Mouse (Mus musculus) Patski (cell line): ENCODE data around the gene Ncl. TPM values are rescaled to one million over a fixed set of nuclear protein-coding genes. Genes with fewer than 3 reads are reported as not detected.

Source experiments
- ATAC-seq: fragments of 100-300 bp; one replicate; pipeline ENCODE4 v1.8.0; 2021
- CTCF ChIA-PET: fragments of 350-600 bp; sonication (Branson Sonifier 250); formaldehyde crosslinking; loops from one replicate; lab custom pipeline; 2022; ENCODE audit warnings: inconsistent platforms; lab: Charles Lee
- POLR2A ChIA-PET: fragments of 350-600 bp; sonication (Branson Sonifier 250); formaldehyde crosslinking; loops from one replicate; lab custom pipeline; 2022; ENCODE audit warnings: antibody characterized with exemption, inconsistent platforms; lab: Charles Lee
- DNase-seq: peaks from one replicate; pipeline ENCODE4 v3.0.0-alpha.2; 2011; ENCODE audit warnings: low read depth, low spot score
- H3K27me3 ChIP-seq: fragments of 371-371 bp; one replicate; pipeline ENCODE4 v1.5.1; 2021
- CTCF ChIP-seq: fragments of 100-300 bp; IDR thresholded peaks from one replicate; pipeline ENCODE4 v1.5.1; 2021
- in situ Hi-C: fragments of 300-500 bp; cut with MboI; formaldehyde crosslinking; loops from 3 replicates; pipeline ENCODE4 v1.11.1; 2018; ENCODE audit warnings: low pct_unique_long_range_greater_than_20kb, mixed read lengths
- polyA plus RNA-seq: library from polyadenylated mRNA; unstranded; gene quantifications from one replicate; pipeline ENCODE4 v1.2.3, GENCODE M21; 2021

Gene Ncl
- polyA plus RNA-seq, 1 experiment from 2014 or later: 419 TPM

GRCm38 (mm10) chr1:86306686-86307085 is 52.5 kb downstream of the Ncl start:
- no peak for ATAC-seq
- ChIA-PET POLR2A (no interaction called here), CTCF (interaction anchor here (2.0 kb wide), 1 partner anchor 18 kb away, joined by 4 read pairs; no protein-coding TSS in a partner anchor)
- in situ Hi-C loops: no loop called here
- H3K27me3 ChIP-seq: peaks cover 18% of the 10 kb centered on the region
- no peak for DNase-seq
- TF ChIP-seq CTCF: no peak

DNA sequence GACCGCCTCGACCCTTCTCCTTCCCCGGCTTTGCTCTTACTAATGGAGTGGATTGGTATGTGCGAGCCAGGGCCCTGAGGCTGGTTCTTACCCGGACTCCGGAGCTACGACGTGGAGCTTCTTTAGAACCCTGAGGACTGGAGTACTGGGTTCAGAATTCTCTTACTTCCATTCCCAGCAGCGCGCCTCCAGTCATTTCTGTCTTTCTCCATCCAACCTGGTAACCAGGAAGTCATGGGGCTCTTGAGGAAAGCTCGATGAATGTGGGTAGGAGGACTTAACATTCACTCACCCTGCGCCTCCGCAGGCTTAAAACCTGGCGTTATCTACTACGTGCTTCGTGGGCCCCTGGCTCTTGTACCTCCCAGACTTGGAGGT is 55.3 kb downstream of the Ncl start:
- no peak for TF ChIP-seq CTCF
- DNase-seq (no peak), ATAC-seq (no peak)
- CTCF ChIA-PET: no interaction called here
- in situ Hi-C loops: no loop called here
- H3K27me3 ChIP-seq: peaks cover 18% of the 10 kb centered on the region
- POLR2A ChIA-PET: interaction anchor here (0.6 kb wide), 1 partner anchor 8 kb away, joined by 3 read pairs; no protein-coding TSS in a partner anchor

- CTCF ChIA-PET: no interaction called here
- DNase-seq: no peak
- peaks cover 18% of the 10 kb centered on the region for H3K27me3 ChIP-seq
- ATAC-seq: no peak
- POLR2A ChIA-PET: no interaction called here
- no peak for TF ChIP-seq CTCF
- in situ Hi-C loops: no loop called here
These were observed 55.9 kb downstream of the Ncl start for GRCm38 (mm10) chr1:86303063-86303872.

DNA sequence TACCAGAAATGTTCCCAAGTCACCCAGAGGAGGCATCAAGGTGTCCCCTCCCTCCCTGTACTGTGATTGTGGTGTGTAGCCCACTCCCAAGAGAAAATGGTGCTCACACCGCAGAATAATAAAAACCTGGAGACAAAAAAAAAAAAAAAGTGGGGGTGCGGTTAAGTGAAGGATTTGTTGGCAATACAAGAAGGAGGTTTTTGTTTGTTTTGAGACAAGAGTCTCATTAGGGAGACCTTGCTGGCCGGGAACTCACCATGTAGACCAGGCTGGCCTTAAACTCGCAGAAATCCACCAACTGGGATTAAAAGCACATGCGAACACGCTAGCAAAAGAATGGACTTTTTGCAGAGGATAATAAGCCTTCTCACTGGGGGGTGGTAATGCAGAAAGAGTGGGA is 56.7 kb downstream of the Ncl start, which contains the start of gene B3gnt7:
B3gnt7 (plus strand) TSS at position 301 of the 400 bp plus-strand sequence.
- no peak for TF ChIP-seq CTCF
- ChIA-PET CTCF (no interaction called here), POLR2A (no interaction called here)
- peaks cover 18% of the 10 kb centered on the region for H3K27me3 ChIP-seq
- DNase-seq (no peak), ATAC-seq (no peak)
- in situ Hi-C loops: no loop called here

GRCm38 (mm10) chr1:86301221-86302091 is 57.7 kb downstream of the Ncl start:
- in situ Hi-C loops: no loop called here
- POLR2A ChIA-PET: no interaction called here
- ATAC-seq (no peak), DNase-seq (no peak)
- peaks cover 18% of the 10 kb centered on the region for H3K27me3 ChIP-seq
- TF ChIP-seq CTCF: no peak
- CTCF ChIA-PET: no interaction called here

- POLR2A ChIA-PET: interaction anchor here (0.9 kb wide), 1 partner anchor 56 kb away, joined by 3 read pairs; no protein-coding TSS in a partner anchor
- DNase-seq: no peak
- peaks cover 18% of the 10 kb centered on the region for H3K27me3 ChIP-seq
- ATAC-seq: no peak
- TF ChIP-seq CTCF: no peak
- CTCF ChIA-PET: interaction anchor here (1.0 kb wide), 1 partner anchor 88 kb away, joined by 3 read pairs; no protein-coding TSS in a partner anchor
- in situ Hi-C loops: no loop called here
These were observed 58.5 kb downstream of the Ncl start for GRCm38 (mm10) chr1:86300731-86301130.

- ChIA-PET POLR2A (interaction anchor here (0.9 kb wide), 1 partner anchor 55 kb away, joined by 3 read pairs; no protein-coding TSS in a partner anchor), CTCF (interaction anchor here (1.0 kb wide), 1 partner anchor 88 kb away, joined by 3 read pairs; no protein-coding TSS in a partner anchor)
- ATAC-seq (no peak), DNase-seq (no peak)
- TF ChIP-seq CTCF: no peak
- in situ Hi-C loops: no loop called here
- peaks cover 12% of the 10 kb centered on the region for H3K27me3 ChIP-seq
These were observed 59.1 kb downstream of the Ncl start for GRCm38 (mm10) chr1:86300093-86300492.

Other genes with a start within 250 kb of the Ncl start
- gene Htr2b, start 247.4 kb downstream of the Ncl start, polyA plus RNA-seq: 0.09 TPM
- gene Gm21972, start 225.8 kb downstream of the Ncl start, polyA plus RNA-seq: 18.1 TPM
- 34.2 TPM for gene Armc9, start 204.6 kb downstream of the Ncl start, polyA plus RNA-seq
- gene B3gnt7, start 56.6 kb downstream of the Ncl start, polyA plus RNA-seq: 0.14 TPM
- gene Nmur1, start 66.8 kb upstream of the Ncl start, polyA plus RNA-seq: not detected
- gene Tex44, start 66.9 kb upstream of the Ncl start, polyA plus RNA-seq: not detected
- gene Ptma, start 167.3 kb upstream of the Ncl start, polyA plus RNA-seq: 2,326 TPM
- gene Pde6d, start 223.2 kb upstream of the Ncl start, polyA plus RNA-seq: 59.7 TPM
- 23.1 TPM for gene Cops7b, start 223.5 kb upstream of the Ncl start, polyA plus RNA-seq